Mouse (Mus musculus) cortical plate, adult 2 months (tissue): ENCODE results near the gene Zfp180. TPM values are rescaled to one million over a fixed set of nuclear protein-coding genes. Genes with fewer than 3 reads are reported as not detected.
A peak's percentile ranks its signal among the peaks of the same experiment; 100 is the strongest.

Experiments
- H3K27ac ChIP-seq: fragments of 200-500 bp; 2 replicates; pipeline ENCODE4 v1.5.1; 2012; ENCODE audit warnings: low read length, control low read depth, inconsistent platforms; ENCODE audit not compliant: insufficient read depth
- H3K4me1 ChIP-seq: fragments of 200-500 bp; 2 replicates; pipeline ENCODE4 v1.6.1; 2011; ENCODE audit warnings: low read length; ENCODE audit not compliant: control insufficient read depth, insufficient read depth
- H3K4me3 ChIP-seq: fragments of 200-500 bp; 2 replicates; pipeline ENCODE4 v1.5.1; 2011; ENCODE audit warnings: mild to moderate bottlenecking, low read length, control low read depth; ENCODE audit not compliant: insufficient read depth
- CTCF ChIP-seq: fragments of 200-500 bp; IDR thresholded peaks from 2 replicates; pipeline ENCODE4 v1.5.1; 2011; ENCODE audit warnings: mild to moderate bottlenecking, control low read depth, low read length; ENCODE audit not compliant: insufficient read depth; ENCODE audit errors: extremely low read depth
- POLR2A ChIP-seq: fragments of 200-500 bp; IDR thresholded peaks from 2 replicates; pipeline ENCODE4 v1.6.1; 2011; ENCODE audit warnings: mild to moderate bottlenecking, low read length, control low read depth; ENCODE audit not compliant: insufficient read depth; ENCODE audit errors: extremely low read depth
- polyA plus RNA-seq: library from polyadenylated mRNA; depleted of rRNA; stranded (reverse); fragments of >200 nt; gene quantifications from 2 replicates; pipeline ENCODE4 v1.2.3, GENCODE M21; 2012; rRNA removed

Gene Zfp180
- polyA plus RNA-seq, 1 experiment: 42.0 TPM

DNA sequence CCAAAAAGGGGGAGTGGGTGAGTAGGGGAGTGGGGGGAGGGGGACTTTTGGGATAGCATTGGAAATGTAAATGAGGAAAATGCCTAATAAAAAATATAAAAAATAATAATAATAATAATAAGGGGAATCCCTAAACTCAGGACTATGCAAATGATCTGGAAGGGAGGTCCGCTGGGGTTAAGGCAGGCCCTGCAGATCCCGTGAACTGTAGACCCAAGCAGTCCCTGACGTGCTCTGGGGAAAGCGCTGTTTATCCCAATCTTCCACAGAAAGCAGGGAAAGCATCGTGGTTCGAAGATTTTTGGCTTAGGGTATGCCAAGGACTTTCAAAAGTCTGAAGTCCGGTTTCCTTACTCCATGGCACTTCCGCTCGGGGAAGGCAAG lies 30.0 kb downstream of the Zfp180 start:
- Histone ChIP-seq H3K4me1 (no peaks in the 10 kb centered on the region), H3K27ac (no peak overlapping the region), H3K4me3 (peak overlapping the region; percentile 84)
- TF ChIP-seq POLR2A (no peak), CTCF (no peak)

- H3K4me1 ChIP-seq: no peaks in the 10 kb centered on the region
- H3K4me3 ChIP-seq: peak within 1 kb of the TSS; percentile 84
- TF ChIP-seq CTCF (no peak), POLR2A (peak; percentile 75; the same call in 1 of the 2 replicates)
- peak within 1 kb of the TSS; percentile 40 for H3K27ac ChIP-seq
Observed at GRCm38 (mm10) chr7:24112156-24112856, 30.6 kb downstream of the Zfp180 start, which contains the start of gene Zfp112. Gene Zfp112, plus strand, starts transcription at chr7:24112314.

- Histone ChIP-seq H3K4me3 (peak overlapping the region; percentile 84), H3K4me1 (no peaks in the 10 kb centered on the region), H3K27ac (peak overlapping the region; percentile 40; the same call in 1 of the 2 replicates)
- TF ChIP-seq CTCF: no peak
- no peak for TF ChIP-seq POLR2A
Observed at GRCm38 (mm10) chr7:24113001-24113400, 31.3 kb downstream of the Zfp180 start.

- TF ChIP-seq CTCF (no peak), POLR2A (no peak)
- Histone ChIP-seq H3K4me3 (no peak overlapping the region), H3K27ac (no peak overlapping the region), H3K4me1 (no peaks in the 10 kb centered on the region)
Observed at GRCm38 (mm10) chr7:24116655-24117054, 34.9 kb downstream of the Zfp180 start.

- TF ChIP-seq CTCF (no peak), POLR2A (no peak)
- peaks cover 3% of the 10 kb centered on the region; the same call in 1 of the 2 replicates for H3K4me1 ChIP-seq
- H3K27ac ChIP-seq: no peak overlapping the region
- peak overlapping the region; percentile 85 for H3K4me3 ChIP-seq
Observed at GRCm38 (mm10) chr7:24133425-24133995, 51.8 kb downstream of the Zfp180 start.

- Histone ChIP-seq H3K4me1 (peaks cover 3% of the 10 kb centered on the region; the same call in 1 of the 2 replicates), H3K4me3 (peak within 1 kb of the TSS; percentile 85), H3K27ac (no peak within 1 kb of the TSS)
- peak; percentile 93 for TF ChIP-seq POLR2A
- TF ChIP-seq CTCF: no peak
Observed at GRCm38 (mm10) chr7:24133996-24134828, 52.5 kb downstream of the Zfp180 start, which contains the start of gene Zfp235. Gene Zfp235, plus strand, starts transcription at chr7:24134169.

GRCm38 (mm10) chr7:24142566-24142965 lies 60.8 kb downstream of the Zfp180 start:
- TF ChIP-seq POLR2A: no peak
- no peak for TF ChIP-seq CTCF
- Histone ChIP-seq H3K4me1 (no peaks in the 10 kb centered on the region), H3K27ac (no peak overlapping the region), H3K4me3 (no peak overlapping the region)

DNA sequence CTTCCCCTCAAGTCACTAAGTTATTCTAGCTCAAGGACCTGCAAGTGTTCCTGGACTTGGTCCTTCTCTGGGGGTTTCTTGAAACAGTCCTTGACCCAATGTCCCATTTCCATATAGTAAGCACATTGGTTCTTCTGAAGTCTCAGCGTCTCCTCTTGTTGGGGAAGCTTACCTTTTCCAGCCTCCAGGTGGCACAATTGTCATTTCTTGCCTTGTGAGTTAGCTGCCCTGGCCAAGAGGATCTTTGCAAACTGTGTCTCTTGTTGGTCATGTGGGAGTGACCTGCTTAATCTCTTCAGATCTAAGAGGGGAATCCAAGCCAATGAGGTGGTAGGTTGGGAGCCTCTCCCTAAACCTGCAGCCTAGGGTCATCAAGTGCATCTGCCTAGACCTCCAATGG lies 71.5 kb downstream of the Zfp180 start:
- Histone ChIP-seq H3K4me3 (no peak overlapping the region), H3K27ac (no peak overlapping the region), H3K4me1 (no peaks in the 10 kb centered on the region)
- TF ChIP-seq CTCF (no peak), POLR2A (no peak)

Other genes starting within 250 kb of the Zfp180 start
- not detected in 2 replicates for gene Vmn1r176, start 244.6 kb upstream of the Zfp180 start, polyA plus RNA-seq
- gene Vmn1r177, start 215.5 kb upstream of the Zfp180 start, polyA plus RNA-seq: not detected in 2 replicates
- gene Vmn1r178, start 189.9 kb upstream of the Zfp180 start, polyA plus RNA-seq: not detected in 2 replicates
- not detected in 2 replicates for gene Vmn1r179, start 154.9 kb upstream of the Zfp180 start, polyA plus RNA-seq
- gene Vmn1r180, start 131.3 kb upstream of the Zfp180 start, polyA plus RNA-seq: not detected in 2 replicates
- not detected in 2 replicates for gene Vmn1r181, start 107.3 kb upstream of the Zfp180 start, polyA plus RNA-seq
- gene V1rd19, start 80.2 kb upstream of the Zfp180 start, polyA plus RNA-seq: not detected in 2 replicates
- gene Vmn1r183, start 28.7 kb upstream of the Zfp180 start, polyA plus RNA-seq: not detected in 2 replicates
- gene Zfp112, start 30.4 kb downstream of the Zfp180 start, polyA plus RNA-seq: 9.9 and 10.6 TPM in 2 replicates
- 19.3 and 19.9 TPM in 2 replicates for gene Zfp235, start 52.2 kb downstream of the Zfp180 start, polyA plus RNA-seq
- 1.6 and 2.0 TPM in 2 replicates for gene Zfp114, start 93.1 kb downstream of the Zfp180 start, polyA plus RNA-seq
- gene Zfp111, start 129.5 kb downstream of the Zfp180 start, polyA plus RNA-seq: 4.1 and 4.2 TPM in 2 replicates
- 5.8 and 6.7 TPM in 2 replicates for gene Zfp109, start 155.6 kb downstream of the Zfp180 start, polyA plus RNA-seq
- gene Zfp108, start 172.9 kb downstream of the Zfp180 start, polyA plus RNA-seq: 5.7 and 6.1 TPM in 2 replicates
- gene Zfp93, start 188.5 kb downstream of the Zfp180 start, polyA plus RNA-seq: 9.2 and 11.0 TPM in 2 replicates
- gene Zfp61, start 219.3 kb downstream of the Zfp180 start, polyA plus RNA-seq: 22.9 and 27.6 TPM in 2 replicates
- 20.2 and 22.4 TPM in 2 replicates for gene Zfp94, start 234.7 kb downstream of the Zfp180 start, polyA plus RNA-seq